Mouse (Mus musculus) lung, adult 2 months (tissue): Measurements from ENCODE around the gene Rexo5. TPM values are rescaled to one million over a fixed set of nuclear protein-coding genes. Genes with fewer than 3 reads are reported as not detected.
A peak's percentile ranks its signal among the peaks of the same experiment; 100 is the strongest.

Experiments used
- DNase-seq: peaks from one replicate; pipeline ENCODE4 v3.0.0; 2022
- H3K4me1 ChIP-seq: fragments of 200-500 bp; 2 replicates; pipeline ENCODE4 v1.6.1; 2011; ENCODE audit warnings: low read length; ENCODE audit not compliant: control insufficient read depth, insufficient read depth
- H3K4me3 ChIP-seq: fragments of 200-500 bp; replicated peaks from 2 replicates; pipeline ENCODE3; 2011; ENCODE audit warnings: low read depth, mild to moderate bottlenecking, control low read depth, low read length; ENCODE audit errors: extremely low read depth
- CTCF ChIP-seq: fragments of 200-500 bp; IDR thresholded peaks from 2 replicates; pipeline ENCODE4 v1.5.1; 2011; ENCODE audit warnings: mild to moderate bottlenecking, low read length, control low read depth; ENCODE audit not compliant: insufficient read depth
- POLR2A ChIP-seq: fragments of 200-500 bp; IDR thresholded peaks from 2 replicates; pipeline ENCODE4 v1.6.1; 2011; ENCODE audit warnings: low read depth, mild to moderate bottlenecking, control low read depth, low read length, borderline replicate concordance; ENCODE audit errors: extremely low read depth
- WGBS: fragments of 180-500 bp; shearing (Covaris S2); methylation state at CpG from one replicate; pipeline ENCODE4 v1.1.7; 2018; 5-methylcytosine and 5-hydroxymethylcytosine counted together
- polyA plus RNA-seq: library from polyadenylated mRNA; depleted of rRNA; stranded (reverse); fragments of >200 nt; gene quantifications from 2 replicates; pipeline ENCODE4 v1.2.3, GENCODE M21; 2012; rRNA removed

The Rexo5 gene
- 1.6 and 4.9 TPM in 2 replicates for polyA plus RNA-seq

- TF ChIP-seq POLR2A (peak; percentile 6; the same call in 1 of the 2 replicates), CTCF (no peak)
- H3K4me3 ChIP-seq, result peak within 1 kb of the TSS; percentile 92
- under 1% methylated on average over 53 of the region's 53 CpGs for WGBS
- no peaks in the 10 kb centered on the region for H3K4me1 ChIP-seq
- DNase-seq, result peak; percentile 81
Observed at GRCm38 (mm10) chr7:119793586-119794250, at the start of gene Rexo5, which contains the start of gene Eri2. Gene Rexo5, plus strand, starts transcription at chr7:119794006. Gene Eri2, minus strand, starts transcription at chr7:119794058.

DNA sequence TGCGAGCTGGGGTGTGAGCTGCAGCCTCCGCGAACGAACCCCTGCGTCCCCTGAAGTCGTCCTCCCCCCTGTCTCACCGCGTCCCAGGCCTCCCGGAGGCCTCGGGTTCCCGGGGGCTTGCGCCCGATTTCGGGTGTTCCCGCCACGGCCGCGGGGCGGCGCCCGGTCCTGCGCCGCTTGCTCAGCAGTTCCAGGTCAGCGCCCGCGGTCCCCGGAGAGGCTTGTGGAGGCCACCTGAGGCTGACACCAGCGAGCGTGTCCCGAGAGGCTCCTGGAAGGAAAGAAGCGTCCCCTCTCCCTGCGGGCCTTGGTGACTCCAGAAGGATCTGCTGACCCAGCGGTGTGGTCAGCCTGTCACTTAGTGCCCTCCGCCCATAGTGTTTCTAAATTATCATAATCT lies 49.5 kb upstream of the Rexo5 start:
- no peaks in the 10 kb centered on the region for H3K4me1 ChIP-seq
- H3K4me3 ChIP-seq, result no peak overlapping the region
- WGBS, result 10% methylated on average over 34 of the region's 34 CpGs
- no peak for TF ChIP-seq CTCF
- TF ChIP-seq POLR2A, result no peak
- no peak for DNase-seq

GRCm38 (mm10) chr7:119745869-119746268 lies 47.9 kb upstream of the Rexo5 start:
- no peak for DNase-seq

DNA sequence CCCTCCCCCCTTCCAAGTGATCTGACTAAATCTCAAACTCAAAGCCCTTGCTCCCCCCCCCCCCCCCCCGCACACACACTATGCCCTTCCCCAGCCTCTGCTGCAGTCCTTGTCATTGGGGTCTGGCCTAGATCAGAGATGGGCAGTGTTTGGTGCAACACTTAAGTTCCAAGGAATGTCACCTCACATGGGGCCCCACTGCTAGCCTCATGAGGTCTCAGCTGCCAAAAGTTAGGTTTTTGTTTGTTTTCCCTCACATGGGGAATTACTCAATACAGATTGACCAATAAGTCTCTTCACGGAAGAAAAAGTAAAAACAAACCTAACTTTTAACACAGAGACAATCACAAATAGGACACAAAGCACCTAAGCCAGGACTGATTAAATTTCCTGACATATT lies 45.0 kb upstream of the Rexo5 start:
- TF ChIP-seq CTCF, result no peak
- no peak for TF ChIP-seq POLR2A
- H3K4me3 ChIP-seq, result no peak overlapping the region
- no peaks in the 10 kb centered on the region for H3K4me1 ChIP-seq
- 45% methylated on average over 2 of the region's 2 CpGs for WGBS
- no peak for DNase-seq

More at GRCm38 (mm10) chr7:119745869-119746268, 47.9 kb upstream of the Rexo5 start:
- Histone ChIP-seq H3K4me3 (no peak overlapping the region), H3K4me1 (no peaks in the 10 kb centered on the region)
- 66% methylated on average over 1 of the region's 1 CpGs for WGBS
- TF ChIP-seq CTCF (no peak), POLR2A (no peak)

DNA sequence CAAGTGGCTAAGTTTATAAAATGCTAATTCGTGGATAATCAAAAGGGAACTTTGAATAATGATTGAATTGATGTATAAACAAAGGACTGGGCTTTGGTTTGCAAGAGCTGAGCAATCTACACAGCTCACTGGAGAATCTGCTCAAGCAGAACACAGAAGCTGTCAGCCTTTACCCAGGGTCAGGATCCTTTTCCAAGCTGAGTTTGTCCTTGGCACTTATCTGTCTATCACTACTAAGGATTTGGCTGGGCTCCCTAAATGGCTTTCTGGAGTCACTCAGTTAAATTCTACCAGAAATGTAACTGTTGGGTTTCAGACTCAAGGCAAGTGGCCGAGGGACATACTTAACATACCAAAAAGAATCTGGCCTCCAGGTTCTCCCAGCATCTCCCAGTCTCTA lies 43.9 kb upstream of the Rexo5 start:
- TF ChIP-seq POLR2A (no peak), CTCF (no peak)
- no peak overlapping the region for H3K4me3 ChIP-seq
- no peaks in the 10 kb centered on the region for H3K4me1 ChIP-seq
- 43% methylated on average over 2 of the region's 2 CpGs for WGBS
- no peak for DNase-seq

DNA sequence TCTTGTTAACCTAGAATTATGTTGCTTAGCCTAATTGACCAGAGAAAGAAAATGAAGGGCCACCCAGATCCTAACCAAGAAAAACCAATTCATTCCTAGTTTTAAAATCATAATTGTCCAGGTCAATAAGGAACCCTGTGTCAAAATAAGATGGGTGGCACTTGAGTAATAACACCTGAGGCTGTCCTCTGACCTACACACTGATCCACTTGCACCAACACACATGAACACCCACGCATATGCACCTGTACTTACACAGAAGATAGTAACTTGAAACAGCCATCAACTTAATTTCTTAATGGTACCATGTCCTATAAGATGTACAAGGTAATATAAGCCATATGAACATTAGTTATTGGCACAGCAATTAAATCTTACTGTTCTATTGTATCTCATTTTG lies 40.1 kb upstream of the Rexo5 start:
- H3K4me1 ChIP-seq, result no peaks in the 10 kb centered on the region
- TF ChIP-seq POLR2A (no peak), CTCF (no peak)
- WGBS, result 89% methylated on average over 1 of the region's 1 CpGs
- DNase-seq, result no peak
- no peak overlapping the region for H3K4me3 ChIP-seq

DNA sequence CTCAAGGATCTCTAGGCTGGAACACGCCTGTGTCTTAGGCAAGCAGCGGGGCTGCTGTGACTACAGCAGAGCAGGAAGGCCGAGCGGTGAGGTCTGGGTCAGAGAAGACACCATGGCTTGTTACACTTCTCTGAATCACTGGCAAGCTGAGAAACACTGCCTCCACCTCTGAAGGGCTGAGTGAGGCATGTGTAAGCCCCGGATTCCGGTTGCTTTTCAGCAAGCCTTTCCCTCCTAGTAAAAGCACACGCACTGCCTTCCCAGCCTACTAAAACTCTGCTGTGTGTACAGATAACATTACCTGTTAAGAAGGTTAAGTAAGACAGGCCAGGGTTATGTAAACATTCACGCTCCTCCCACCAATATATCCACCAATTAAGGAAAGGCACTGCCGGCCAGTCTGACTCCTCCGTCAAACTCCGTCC lies 33.3 kb upstream of the Rexo5 start, which contains the start of gene Acsm3:
TSS of gene Acsm3 (plus strand) at position 397 of the 425 bp plus-strand sequence.
- TF ChIP-seq POLR2A (no peak), CTCF (no peak)
- DNase-seq, result no peak
- Histone ChIP-seq H3K4me3 (no peak within 1 kb of the TSS), H3K4me1 (no peaks in the 10 kb centered on the region)
- 40% methylated on average over 11 of the region's 11 CpGs for WGBS

GRCm38 (mm10) chr7:119762166-119762697 lies 31.6 kb upstream of the Rexo5 start:
- Histone ChIP-seq H3K4me1 (no peaks in the 10 kb centered on the region), H3K4me3 (no peak overlapping the region)
- 36% methylated on average over 4 of the region's 4 CpGs for WGBS
- no peak for DNase-seq
- TF ChIP-seq CTCF (no peak), POLR2A (no peak)

- Histone ChIP-seq H3K4me3 (no peak overlapping the region), H3K4me1 (no peaks in the 10 kb centered on the region)
- no peak for TF ChIP-seq POLR2A
- TF ChIP-seq CTCF, result no peak
- WGBS, result 86% methylated on average over 3 of the region's 3 CpGs
- DNase-seq, result no peak
Observed at GRCm38 (mm10) chr7:119764377-119764776, 29.4 kb upstream of the Rexo5 start.

DNA sequence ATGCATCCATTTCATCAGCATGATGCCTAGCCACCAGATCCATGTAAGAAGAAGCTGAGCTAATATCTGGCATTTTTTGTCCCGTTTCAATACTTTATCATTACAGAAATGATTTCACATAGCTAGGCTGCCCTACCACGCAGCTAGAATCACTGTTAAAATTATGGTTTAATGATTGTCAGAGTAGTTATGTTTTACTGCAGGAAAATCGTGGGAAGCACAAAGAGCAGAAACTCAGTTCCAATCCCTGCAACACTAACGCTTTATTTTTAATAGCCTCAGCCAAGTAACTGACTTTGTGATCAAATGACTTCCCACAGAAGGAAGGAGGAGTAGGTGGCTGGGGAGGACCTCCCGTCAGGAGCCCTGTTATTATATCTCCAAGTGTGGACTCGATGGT lies 26.8 kb upstream of the Rexo5 start:
- DNase-seq, result no peak
- Histone ChIP-seq H3K4me3 (no peak overlapping the region), H3K4me1 (no peaks in the 10 kb centered on the region)
- TF ChIP-seq POLR2A, result no peak
- no peak for TF ChIP-seq CTCF
- 78% methylated on average over 6 of the region's 6 CpGs for WGBS
